In the genomic region with DNA sequence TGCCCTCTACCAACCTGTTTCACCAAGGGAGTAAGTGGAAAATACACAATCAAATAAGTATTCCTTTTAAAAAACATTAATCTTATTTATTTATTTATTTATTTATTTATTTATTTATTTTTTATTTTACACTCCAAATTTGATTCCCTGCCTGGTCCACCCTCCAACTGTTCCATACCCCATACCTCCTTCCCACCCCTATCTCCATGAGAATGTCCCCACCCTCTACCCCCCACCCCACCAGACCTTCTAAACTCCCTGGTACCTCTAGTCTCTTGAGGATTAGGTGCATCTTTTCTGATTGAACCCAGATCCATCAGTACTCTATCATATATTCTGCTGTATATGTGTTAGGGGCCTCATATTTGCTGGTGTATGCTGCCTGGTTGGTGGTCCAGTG, we compare ENCODE assay signal across 16 mouse cellular contexts.
"Had no signal": no experiment of that assay in that cellular context is flagged by ENCODE, and none has a peak within 500 bp of the region (broad histone marks: within the 10 kb centered on the region; RNA-seq: fewer than 3 reads in every experiment).

No protein-coding gene starts in this region.

- H3K36me3 ChIP-seq: neural tube, embryonic 13.5 days; neural tube, embryonic 15.5 days; stomach, embryonic 15.5 days had no signal

- H3K27me3 ChIP-seq: neural tube, embryonic 13.5 days; neural tube, embryonic 15.5 days; stomach, embryonic 15.5 days had no signal

- H3K9ac ChIP-seq: neural tube, embryonic 13.5 days; neural tube, embryonic 15.5 days; stomach, embryonic 15.5 days had no signal

- H3K4me2 ChIP-seq: neural tube, embryonic 13.5 days; neural tube, embryonic 15.5 days; stomach, embryonic 15.5 days had no signal

- H3K9me3 ChIP-seq: neural tube, embryonic 13.5 days; neural tube, embryonic 15.5 days; stomach, embryonic 15.5 days had no signal

- H3K4me3 ChIP-seq: neural tube, embryonic 13.5 days; neural tube, embryonic 15.5 days; stomach, embryonic 15.5 days had no signal

- H3K27ac ChIP-seq: neural tube, embryonic 13.5 days; neural tube, embryonic 15.5 days; stomach, embryonic 15.5 days; stomach, postnatal 0 days had no signal

- H3K4me1 ChIP-seq: neural tube, embryonic 13.5 days; neural tube, embryonic 15.5 days; stomach, embryonic 15.5 days had no signal

- DNase-seq: retina, postnatal 1 day; right cerebral cortex, adult 18-20 months; right cerebral cortex, postnatal 14 days; right cerebral cortex, postnatal 25 days; right cerebral cortex, postnatal 4 days; spleen, adult 18-20 months; thymus, adult 18-20 months; thymus, adult 2 months; thymus, postnatal 14 days; thymus, postnatal 25 days; thymus, postnatal 36 days; thymus, postnatal 4 days had no signal
